Mouse (Mus musculus): Measurements from ENCODE around the gene Rhoh. TPM values are rescaled to one million over a fixed set of nuclear protein-coding genes. Genes with fewer than 3 reads are reported as not detected.

Gene Rhoh
- 1.4 and 1.5 TPM in 2 replicates for polyA plus RNA-seq (2015; fragmentation: Nextera tagmentation; extraction: Ambion mirVana)

GRCm38 (mm10) chr5:65861154-65861944 lies at the start of gene Rhoh:
Rhoh (plus strand) TSS chr5:65861213.

GRCm38 (mm10) chr5:65934783-65935182 lies 73.8 kb downstream of the Rhoh start, which contains the start of gene Chrna9:
Chrna9 (plus strand) TSS chr5:65934921.

Other genes with a start within 250 kb of the Rhoh start
- 18.3 and 29.6 TPM in 2 replicates for gene Pds5a, start 162.9 kb upstream of the Rhoh start, polyA plus RNA-seq (2015; fragmentation: Nextera tagmentation; extraction: Ambion mirVana)
- 7.5 and 8.7 TPM in 2 replicates for gene N4bp2, start 97.7 kb upstream of the Rhoh start, polyA plus RNA-seq (2015; fragmentation: Nextera tagmentation; extraction: Ambion mirVana)
- 0.23 and 0.65 TPM in 2 replicates for gene Chrna9, start 73.7 kb downstream of the Rhoh start, polyA plus RNA-seq (2015; fragmentation: Nextera tagmentation; extraction: Ambion mirVana)
- gene 9130230L23Rik, start 143.1 kb downstream of the Rhoh start, polyA plus RNA-seq (2015; fragmentation: Nextera tagmentation; extraction: Ambion mirVana) = 0.19 TPM in 1 of 2 replicates, not detected in the other